Mouse (Mus musculus) spleen, adult 18-20 months (tissue): ENCODE results near the gene Cenpu.

Source experiments
- DNase-seq, 2 experiments: peaks; one replicate each; pipeline ENCODE4 v3.0.0; 2022; ENCODE audit warnings: mixed read lengths in 2 of 2

Cenpu gene

GRCm38 (mm10) chr8:46600959-46601707 is 49.3 kb downstream of the Cenpu start:
- DNase-seq, result no peak

- no peak for DNase-seq
Observed at GRCm38 (mm10) chr8:46603587-46603986, 51.8 kb downstream of the Cenpu start.

GRCm38 (mm10) chr8:46606930-46607329 is 55.1 kb downstream of the Cenpu start:
- DNase-seq, result no peak

GRCm38 (mm10) chr8:46611557-46611956 is 59.7 kb downstream of the Cenpu start:
- DNase-seq, result no peak

GRCm38 (mm10) chr8:46612913-46613312 is 61.1 kb downstream of the Cenpu start:
- DNase-seq, result no peak

- DNase-seq, result no peak
Observed at GRCm38 (mm10) chr8:46613377-46613776, 61.5 kb downstream of the Cenpu start.

- DNase-seq, result no peak
Observed at GRCm38 (mm10) chr8:46615936-46616335, 64.1 kb downstream of the Cenpu start.

GRCm38 (mm10) chr8:46616879-46617689 is 65.3 kb downstream of the Cenpu start, which contains the start of the genes Primpol and Casp3:
Gene Primpol (minus strand): TSS chr8:46617212.
Gene Casp3 (plus strand): TSS chr8:46617291.
- peak; percentile 94 to 98 for DNase-seq

GRCm38 (mm10) chr8:46617690-46618620 is 66.1 kb downstream of the Cenpu start:
- peak in 1 of 2 experiments; percentile 8 for DNase-seq

- no peak for DNase-seq
Observed at GRCm38 (mm10) chr8:46618639-46619320, 67.0 kb downstream of the Cenpu start.

- no peak for DNase-seq
Observed at GRCm38 (mm10) chr8:46622446-46623270, 70.8 kb downstream of the Cenpu start.

GRCm38 (mm10) chr8:46625166-46625565 is 73.3 kb downstream of the Cenpu start:
- DNase-seq, result no peak

- DNase-seq, result no peak
Observed at GRCm38 (mm10) chr8:46626642-46627041, 74.8 kb downstream of the Cenpu start.

- DNase-seq, result no peak
Observed at GRCm38 (mm10) chr8:46627881-46628280, 76.1 kb downstream of the Cenpu start.

- no peak for DNase-seq
Observed at GRCm38 (mm10) chr8:46628645-46629044, 76.8 kb downstream of the Cenpu start.
